Mouse (Mus musculus) frontal cortex, adult (tissue): ENCODE results near the gene Inpp5a.

ENCODE experiments used
- ATAC-seq: cut with Nextera tagmentation; 2 replicates; pipeline ENCODE4 v1.9.2; 2017; ENCODE audit warnings: mild to moderate bottlenecking, moderate library complexity, mixed read lengths; ENCODE audit not compliant: low TSS enrichment

The Inpp5a gene

DNA sequence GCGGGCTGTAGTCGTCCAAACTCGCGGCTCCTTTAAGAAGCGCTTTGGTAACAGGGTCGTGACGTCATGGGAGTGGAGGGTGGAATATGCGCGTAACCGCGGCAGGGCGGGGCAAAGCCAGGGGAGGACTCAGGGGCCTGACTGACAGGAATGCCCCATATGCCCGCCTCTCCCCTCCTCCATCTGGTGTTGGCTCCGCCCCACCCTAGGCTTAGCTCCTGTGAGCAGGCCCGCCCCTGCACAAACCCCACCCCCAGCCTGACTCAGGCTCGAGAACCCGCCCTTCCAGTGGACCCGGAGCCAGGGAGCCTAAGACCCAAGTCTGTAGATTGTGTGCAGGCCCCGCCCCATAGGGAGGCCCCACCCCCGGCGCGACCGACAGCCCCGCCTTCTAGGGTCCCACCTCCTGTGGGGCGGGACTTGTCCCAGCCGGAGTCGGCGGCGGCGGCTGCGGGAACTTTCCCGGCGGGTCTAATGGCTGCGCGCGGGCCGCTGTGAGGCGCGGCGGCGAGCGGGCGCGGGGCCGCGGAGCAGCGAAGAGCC is at the start of gene Inpp5a:
Gene Inpp5a, plus strand, starts transcription at position 440 of the 543 bp plus-strand sequence.
- ATAC-seq = peak; percentile 88

DNA sequence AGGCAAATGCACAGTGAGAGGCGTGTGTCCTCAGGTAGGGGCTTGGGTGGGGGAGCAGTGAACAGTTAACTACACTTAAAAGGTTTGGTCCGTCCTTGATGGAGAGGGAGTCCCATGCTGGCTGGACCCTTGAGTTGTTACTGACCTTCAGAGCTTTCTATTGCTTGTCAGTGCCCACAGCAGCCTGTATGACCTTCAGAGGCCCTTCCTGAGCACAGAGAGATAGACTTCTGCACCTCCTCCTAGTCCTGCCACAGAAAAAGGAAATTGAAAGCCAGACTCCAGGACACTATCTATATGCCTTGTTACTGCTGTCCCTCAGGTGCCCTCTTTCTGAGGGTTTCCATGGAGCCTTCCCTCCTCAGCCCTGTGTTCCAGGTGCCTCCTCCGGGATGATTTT is 49.7 kb upstream of the Inpp5a start:
- no peak for ATAC-seq

DNA sequence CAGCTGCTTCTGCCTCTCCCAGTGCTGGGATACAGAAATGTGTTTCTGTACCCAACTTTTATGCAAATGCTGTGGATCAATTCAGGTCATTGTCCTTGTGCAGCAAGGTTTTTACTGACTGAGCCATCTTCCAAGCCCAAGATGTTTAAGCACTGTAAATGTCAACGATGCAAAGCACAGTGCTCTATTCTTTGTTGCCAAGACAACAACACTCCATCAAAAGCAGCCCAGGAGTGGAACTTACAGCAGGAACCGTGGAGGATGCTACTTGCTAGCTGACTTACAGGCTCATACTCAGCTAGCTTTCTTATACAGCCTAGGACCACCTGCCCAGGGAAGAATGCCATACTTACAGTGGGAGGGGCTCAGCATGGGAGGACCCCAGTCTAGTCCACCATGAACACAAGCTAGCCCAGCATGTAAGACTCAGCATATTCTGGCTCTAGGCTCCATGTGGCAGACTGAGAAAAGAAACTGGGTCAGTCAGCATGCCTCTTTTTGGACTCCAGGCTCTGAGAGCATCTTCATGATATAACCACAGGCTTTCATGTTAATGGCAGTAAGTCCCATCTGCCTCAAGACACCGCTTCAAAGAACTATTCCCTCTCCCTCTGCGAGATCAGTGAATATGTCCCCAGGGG is 47.8 kb upstream of the Inpp5a start:
- peak; percentile 85 for ATAC-seq

DNA sequence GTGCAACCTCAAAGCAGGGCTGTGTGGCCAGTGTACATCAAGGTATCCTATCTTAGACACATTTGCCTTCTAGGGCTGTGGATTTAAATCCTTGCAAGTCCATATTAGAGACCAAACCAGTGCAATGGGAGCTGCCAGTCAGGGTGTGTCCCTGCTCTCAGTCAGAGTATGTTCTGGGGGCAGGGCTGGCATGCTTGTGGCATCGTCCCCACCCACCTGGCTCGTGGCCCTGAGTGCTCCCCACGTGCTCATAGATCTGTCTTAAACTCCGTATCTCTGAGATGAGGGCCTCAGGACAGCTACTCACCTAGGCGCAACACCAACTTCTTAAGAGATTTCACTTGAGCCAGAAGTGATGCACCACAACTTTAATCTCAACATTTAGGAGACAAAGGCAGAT is 46.1 kb upstream of the Inpp5a start:
- ATAC-seq = no peak

DNA sequence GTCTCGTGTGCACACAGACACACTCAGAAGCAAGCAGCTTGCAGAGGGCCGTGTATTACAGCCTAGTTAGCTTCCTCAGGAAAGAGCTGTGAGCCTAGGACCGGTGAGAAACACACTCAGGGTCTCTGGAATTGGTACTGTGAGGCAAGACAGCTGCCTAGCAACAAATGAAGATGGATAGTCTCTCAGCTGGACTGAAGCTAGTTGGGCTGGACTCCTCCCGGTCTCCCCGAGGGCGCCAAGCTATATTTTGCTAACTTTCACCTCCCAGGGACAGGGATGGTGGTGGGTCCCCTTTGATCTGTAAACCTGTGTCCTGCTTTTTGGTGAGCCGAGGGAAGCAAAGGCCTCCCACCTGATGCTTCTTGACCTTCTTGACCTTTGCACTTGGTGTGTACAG is 41.9 kb upstream of the Inpp5a start:
- ATAC-seq = no peak

DNA sequence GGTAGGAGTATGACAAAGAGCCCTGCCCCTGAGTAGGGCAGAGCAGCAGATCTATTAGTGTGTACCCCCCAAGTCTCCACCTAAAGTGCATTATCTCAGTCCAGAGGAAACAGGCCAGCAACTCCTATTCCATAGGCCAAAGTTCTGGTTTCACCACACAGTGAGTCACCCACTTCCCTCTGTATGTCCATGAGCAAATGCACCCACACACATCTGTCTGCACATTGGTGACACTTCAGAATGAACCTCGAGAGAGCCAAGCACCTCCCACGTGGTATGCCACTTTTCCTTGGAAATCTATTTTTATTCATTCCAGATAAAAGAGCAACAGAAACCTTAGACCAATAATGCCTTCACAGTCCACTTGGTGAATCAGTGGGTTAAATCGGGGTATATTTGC is 38.3 kb upstream of the Inpp5a start:
- ATAC-seq = peak; percentile 90

DNA sequence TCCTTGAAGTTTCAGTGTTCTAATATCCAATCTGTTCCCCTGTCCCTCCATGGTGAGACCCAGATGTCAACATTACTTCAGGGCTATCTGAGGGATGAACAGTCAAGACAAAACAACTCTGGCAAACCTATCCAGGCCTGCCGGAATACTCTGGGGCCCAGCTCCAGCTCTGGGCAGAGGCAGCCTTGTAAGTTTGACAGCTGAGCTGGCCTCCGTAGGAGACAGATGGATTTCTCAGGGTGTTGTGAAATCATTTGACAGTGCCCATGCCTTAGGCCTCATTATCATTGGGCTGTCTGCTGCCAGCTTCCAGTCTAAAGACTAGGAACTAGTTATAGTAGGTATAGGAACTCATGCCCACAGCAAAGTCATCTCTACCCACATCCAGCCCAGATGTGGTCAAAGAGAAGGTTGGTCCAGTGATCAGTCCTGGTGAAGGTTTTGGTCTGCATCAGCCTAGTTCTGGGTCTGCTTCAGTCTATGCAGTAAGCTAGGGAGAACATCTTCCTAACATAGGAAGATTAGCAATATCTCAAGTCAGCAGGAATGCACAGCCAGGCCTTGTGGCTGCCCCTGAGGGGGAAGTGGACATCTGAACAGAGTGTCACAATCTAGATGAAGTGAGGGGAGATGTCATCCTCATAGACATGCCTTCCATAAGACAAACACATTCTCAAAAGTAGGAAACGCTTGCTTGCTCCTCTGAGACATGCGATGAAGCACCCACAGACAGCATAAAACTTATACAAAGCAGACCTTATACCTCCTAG is 34.4 kb upstream of the Inpp5a start:
- no peak for ATAC-seq

DNA sequence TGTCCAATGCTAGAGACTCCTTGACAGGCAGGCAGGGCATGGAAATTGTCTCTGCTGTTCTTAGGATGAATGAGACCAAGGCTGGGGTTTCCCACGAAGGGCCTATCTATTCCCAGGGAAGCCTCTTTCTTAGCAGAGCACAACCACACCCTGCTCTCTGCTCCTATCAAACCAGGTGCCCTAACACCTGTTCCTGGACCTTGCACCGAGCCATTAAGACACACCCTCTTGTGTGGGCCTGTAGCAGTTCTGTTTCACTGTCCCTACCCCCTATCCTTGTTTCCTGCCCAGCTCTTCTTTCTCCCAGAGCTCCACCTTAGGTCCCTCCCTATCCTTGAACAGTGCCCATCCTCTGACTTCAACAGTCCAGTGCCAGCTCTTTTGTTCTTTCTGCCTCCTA is 31.9 kb upstream of the Inpp5a start:
- no peak for ATAC-seq

DNA sequence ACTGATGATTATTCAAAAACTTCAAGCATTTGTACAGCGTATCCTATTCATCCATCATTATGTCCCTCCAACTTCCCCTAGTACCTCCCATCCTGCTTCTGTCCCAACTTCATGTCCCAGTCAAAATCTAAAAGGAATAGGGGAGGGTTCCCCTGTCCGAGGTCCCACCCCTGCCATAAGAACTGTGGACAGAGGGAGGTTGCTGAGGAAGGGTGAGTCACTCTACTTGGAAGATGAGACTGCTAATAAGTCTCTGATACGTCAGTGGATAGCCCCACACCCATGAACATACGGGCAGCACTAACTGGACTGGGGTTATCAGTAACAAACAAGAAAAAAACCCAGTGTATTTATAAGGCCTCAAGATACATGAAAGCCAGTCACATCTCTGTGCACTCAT is 29.0 kb upstream of the Inpp5a start:
- no peak for ATAC-seq

DNA sequence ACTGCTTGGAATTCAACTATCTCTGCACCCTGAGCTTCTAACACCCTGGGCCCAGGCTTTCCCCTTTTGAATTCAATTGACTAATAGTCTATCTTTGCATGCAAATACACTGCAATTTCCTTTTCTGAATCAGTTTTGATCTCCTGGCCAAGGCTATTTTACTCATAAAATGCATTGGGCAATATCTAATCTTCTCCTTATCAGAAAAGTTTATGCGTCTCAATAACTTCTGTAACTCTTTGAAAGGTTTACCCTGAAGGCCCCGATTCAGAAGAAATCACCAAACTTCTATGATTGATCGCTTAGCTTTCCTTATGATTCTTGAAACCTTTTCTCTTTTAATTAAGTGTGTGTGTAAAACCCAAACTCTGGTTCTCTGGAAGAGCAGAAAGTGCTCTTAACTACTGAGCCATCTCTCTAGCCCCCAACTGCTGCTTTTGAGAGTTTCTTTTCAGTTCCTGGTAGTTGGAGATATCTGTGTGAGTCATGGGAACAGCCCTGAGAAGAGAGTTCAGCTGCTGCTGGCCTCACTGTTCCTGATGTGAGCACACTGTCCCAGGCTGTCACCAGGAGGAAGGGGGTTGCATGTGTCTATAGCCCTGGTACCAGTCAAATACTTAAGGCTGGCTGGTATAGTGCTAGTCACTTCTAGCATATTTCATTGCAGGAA is 27.9 kb upstream of the Inpp5a start:
- ATAC-seq = no peak

DNA sequence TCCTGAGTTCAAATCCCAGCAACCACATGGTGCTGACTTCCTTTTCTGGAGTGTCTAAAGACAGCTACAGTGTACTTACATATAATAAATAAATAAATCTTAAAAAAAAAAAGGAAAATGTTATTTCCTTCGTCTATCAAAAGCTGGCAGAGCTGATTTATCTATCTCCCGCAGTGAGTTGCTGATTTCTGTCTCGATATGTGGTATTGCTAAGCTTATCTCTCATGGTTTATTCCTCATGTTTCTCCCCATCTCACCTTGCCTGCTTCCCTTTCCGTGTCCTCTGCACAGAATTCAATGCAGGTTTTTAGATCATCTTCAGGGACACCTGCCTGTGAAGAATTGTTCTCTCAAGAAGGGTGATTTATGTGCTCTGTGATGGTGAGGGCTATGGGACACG is 27.1 kb upstream of the Inpp5a start:
- ATAC-seq = no peak

DNA sequence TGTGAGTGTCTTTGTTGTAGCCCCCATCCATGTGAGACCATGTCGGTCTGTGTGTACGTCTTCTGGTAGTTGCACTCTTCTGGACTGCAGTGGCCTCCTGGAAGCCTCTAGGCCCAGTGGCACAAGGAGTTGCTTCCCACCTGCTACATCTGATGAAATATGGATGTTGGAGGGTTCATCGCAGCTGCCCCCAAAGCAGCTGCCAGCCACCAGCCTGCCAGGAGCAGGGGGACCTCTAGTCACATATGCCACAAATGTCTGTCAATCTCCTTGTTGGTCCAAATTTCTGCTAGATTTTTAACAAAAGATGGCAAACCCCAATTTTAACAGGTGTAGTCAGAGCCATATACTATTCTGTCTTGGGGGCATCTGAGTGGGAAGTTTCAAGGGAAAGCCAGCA is 26.4 kb upstream of the Inpp5a start:
- no peak for ATAC-seq

DNA sequence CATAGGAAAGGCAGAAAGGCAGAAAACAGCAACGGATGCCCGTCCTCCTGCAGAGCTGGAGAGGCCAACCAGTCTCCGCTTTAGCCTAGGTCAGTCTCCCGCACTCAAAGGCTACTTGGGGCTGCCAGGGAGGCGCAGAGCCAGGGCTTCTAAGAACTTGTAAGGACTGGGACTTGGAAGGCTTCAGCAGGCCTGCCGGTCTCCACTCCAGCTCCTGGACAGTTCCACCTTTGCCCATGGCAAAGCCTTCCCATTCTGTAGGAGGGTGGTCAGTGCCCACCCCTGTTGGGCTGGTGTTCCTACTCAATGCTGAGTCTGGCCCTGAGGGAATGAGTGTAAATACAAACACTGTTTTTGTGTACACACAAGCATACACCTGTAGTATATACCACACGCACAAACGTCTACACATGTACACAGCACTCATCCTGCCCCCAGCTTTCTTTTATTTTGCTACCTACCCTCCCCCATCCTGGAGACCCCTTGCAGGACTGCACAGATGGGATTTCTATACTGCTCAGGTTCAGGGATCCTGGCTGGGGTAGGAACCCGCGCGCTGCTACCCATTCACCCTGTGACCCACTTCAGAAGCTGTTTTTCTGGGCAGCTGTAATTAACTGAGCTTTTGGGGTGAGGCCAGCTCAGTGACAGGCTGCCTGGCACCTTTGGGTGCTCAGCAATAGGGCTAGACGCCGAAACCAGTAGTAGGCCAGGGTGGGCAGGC is 25.5 kb upstream of the Inpp5a start:
- peak; percentile 17; the same call in 1 of the 2 replicates for ATAC-seq

DNA sequence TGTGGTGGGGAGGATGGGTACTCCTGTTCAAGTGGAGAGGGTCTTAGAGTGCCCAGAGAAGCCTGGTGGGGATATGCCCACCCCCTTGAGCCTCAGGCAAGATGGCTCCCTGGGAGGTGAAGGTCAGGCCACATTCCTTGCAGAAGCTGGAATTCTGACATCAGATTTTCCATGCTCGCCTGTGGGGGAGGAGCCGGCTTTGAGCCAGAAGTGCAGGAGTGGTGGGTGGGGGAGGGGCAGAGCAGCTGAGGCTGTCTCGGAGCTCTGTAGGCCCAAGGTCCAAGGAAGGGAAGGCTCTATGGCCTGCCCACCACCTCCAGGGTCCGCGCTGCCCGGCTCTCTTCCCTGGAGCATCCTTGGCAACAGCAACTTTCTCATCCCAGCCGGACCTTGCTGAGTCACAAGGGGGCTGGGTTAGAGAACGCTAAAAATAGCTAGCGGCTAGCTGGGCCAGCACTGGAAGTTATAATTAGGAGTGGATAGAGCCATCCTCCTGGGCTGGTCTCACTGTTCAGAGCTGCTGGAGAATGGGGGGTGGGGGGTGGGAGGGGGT is 24.8 kb upstream of the Inpp5a start:
- peak; percentile 85 for ATAC-seq

DNA sequence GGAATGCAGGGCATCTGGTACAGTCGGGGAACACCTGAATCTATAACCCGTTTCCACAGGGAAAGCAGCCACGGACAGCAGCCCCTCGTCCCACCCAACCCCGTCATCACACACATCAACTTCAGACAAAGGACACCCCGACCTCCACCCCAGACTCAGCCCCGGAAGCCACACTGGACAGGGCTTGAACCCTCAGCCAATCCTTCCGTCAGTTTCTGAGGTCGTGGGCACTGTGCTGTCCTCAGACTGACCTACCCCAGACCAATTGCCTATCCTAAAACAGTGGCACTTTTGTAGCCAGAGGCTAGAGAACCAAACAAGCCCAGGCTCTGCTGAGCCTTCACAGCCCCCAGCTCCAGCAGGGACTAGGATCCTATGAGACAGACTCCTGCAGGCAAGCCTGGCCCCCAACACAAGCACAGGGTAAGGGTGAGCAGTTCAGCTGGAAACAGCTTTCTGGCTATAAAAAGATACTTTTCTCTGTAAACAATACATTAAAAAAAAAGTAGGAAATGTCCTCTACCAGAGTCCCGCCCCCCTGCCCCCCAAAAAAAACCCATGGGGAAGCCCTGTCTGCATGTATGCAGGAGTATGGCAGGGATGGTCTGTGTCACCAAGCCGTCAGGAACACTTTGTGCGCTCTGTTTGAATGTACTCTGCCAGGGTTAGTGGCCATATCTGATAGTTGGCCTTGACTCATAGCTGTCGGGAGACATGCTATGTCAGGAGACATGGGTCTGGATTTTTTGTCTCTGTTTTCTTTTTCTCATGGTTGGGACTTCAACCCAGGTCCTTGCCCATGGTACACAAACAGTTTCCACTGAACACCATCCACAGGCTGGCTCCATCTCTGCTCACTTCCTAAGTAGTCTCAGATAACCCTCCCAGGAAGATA is 23.7 kb upstream of the Inpp5a start:
- no peak for ATAC-seq

DNA sequence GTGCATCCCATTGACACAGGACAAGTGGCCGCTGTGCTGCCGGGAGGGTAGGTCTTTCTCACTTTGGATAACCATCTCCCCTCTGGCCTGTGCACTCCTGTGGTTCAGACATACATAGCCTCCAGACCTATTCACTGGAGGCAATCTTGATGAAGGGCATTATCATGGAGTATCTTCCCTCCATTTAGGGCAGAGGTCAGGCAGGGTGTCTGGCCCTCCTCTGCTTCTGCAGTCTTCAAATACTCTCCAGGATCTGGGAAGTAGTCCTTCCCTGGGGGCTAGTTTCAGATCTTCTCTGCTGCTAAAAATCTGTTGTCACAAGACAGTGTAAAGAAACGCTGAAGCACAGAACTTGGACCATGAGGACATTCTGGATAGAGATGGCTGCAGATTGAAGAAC is 22.8 kb upstream of the Inpp5a start:
- ATAC-seq = no peak

DNA sequence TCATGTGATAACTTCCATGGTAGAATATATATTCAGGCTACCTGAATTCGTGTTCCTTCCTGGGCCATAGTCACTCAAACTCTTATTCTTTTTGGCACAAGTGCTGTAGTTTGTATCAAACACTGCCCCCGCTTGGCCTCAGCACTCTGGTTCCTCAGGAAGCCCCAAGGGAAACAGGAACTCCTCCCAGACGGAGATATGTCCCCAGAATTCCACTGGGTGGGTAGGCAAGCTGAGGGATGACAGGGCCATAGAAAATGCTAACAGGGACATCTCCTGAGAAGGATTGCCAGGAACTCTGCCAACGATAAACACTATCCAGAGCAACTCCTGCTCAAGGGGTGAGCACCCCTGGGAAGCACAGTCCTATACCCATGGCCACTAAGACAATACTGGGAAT is 22.4 kb upstream of the Inpp5a start:
- no peak for ATAC-seq

DNA sequence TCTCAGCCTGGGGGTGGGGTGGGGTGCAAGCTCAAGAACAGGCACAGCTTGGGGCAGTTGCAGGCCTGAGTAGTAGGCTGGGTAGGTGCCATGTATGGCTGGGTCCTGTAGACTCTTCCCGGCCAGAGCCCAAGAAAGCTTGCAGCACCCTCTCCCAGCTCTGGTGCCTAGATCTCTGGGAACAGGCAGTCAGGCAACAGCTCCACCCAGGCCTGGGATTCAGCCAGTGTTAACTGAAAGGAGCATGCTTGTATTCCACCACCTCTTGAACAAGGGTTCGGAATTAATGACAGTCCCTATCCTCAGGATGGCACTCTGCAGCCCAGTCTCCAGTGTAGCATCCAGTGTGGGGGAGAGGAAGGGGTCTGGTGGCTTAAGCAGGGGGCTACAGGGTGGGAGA is 20.7 kb upstream of the Inpp5a start:
- ATAC-seq = no peak

DNA sequence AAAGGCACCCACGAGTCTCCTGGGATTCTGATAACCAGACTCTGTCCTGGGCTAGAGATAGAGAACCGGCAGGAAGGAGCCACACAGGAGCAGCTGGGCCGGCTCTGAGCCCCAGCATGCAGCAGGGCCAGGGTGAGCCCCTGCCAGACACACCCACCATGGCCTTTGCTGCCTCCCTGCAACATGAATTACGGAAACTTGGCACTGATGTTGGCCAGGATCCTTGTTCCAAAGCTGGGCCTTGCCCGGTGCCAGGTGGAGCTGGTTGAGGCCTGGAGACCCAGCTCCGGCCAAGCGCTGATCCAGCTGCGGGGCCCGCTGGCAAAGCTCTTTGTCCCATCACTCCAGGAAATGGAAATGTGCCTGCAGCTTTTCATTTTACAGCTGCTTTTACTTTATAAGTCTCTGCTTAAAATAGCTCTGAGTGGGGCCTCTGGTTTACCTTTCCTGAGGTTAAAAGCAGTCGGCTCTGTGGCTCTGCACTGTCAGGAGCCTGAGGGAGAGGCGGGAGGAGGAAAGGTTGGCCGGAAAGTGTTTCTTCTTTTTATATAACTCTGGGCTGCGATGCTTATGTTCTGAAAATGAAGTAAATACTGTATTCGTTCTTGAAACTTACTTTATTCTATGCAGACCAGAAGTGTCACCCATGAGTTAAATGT is 20.1 kb upstream of the Inpp5a start:
- peak; percentile 20; the same call in 1 of the 2 replicates for ATAC-seq

DNA sequence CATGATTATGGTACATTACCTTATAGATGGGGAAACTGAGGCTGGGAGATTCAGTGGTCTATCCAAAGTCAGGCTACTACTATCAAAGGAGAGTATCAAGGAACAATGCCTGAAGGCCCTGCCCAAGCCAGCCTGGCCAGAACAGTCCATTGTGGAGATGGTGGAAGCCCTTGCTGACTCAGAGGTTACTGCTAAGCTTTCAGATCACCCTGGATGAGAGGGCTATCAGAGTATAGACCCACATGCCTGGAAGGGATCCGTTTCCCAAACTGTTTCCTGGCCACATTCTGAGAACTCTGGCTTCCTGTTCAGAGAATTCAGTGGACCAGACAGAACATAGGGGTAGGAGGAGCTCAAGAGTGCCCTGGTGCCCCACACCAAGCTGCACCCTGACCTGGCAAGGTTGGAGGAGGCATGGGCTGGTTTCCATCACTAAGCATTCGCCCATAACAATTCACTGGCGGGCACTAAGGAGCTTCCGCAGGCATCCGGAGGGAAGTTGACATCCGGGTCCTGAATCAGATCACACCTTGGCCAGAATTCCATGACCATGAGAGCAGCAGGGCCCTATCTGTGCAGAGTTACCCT is 19.3 kb upstream of the Inpp5a start:
- no peak for ATAC-seq
